Mouse (Mus musculus) adipocyte (in vitro differentiated cells): ENCODE measurements around the gene Bcas3.

Source experiments
- DNase-seq: peaks from one replicate; pipeline ENCODE4 v3.0.0-alpha.2; 2016; ENCODE audit warnings: low spot score

Gene Bcas3

GRCm38 (mm10) chr11:85352539-85353380 lies at the start of gene Bcas3:
Gene Bcas3 (plus strand): TSS chr11:85353167.
- DNase-seq, result peak; percentile 99

GRCm38 (mm10) chr11:85306577-85307260 lies 46.2 kb upstream of the Bcas3 start:
- no peak for DNase-seq

- no peak for DNase-seq
Observed at GRCm38 (mm10) chr11:85308799-85309198, 44.2 kb upstream of the Bcas3 start.

GRCm38 (mm10) chr11:85310407-85310712 lies 42.6 kb upstream of the Bcas3 start:
- DNase-seq, result no peak

- peak; percentile 100 for DNase-seq
Observed at GRCm38 (mm10) chr11:85310713-85311574, 42.0 kb upstream of the Bcas3 start, which contains the start of gene Ppm1d. Gene Ppm1d (plus strand): TSS chr11:85311244.

- peak; percentile 78 for DNase-seq
Observed at GRCm38 (mm10) chr11:85311645-85312490, 41.1 kb upstream of the Bcas3 start.

GRCm38 (mm10) chr11:85312818-85313217 lies 40.1 kb upstream of the Bcas3 start:
- DNase-seq, result peak; percentile 95

GRCm38 (mm10) chr11:85313361-85313760 lies 39.6 kb upstream of the Bcas3 start:
- no peak for DNase-seq

GRCm38 (mm10) chr11:85323567-85324330 lies 29.2 kb upstream of the Bcas3 start:
- no peak for DNase-seq

GRCm38 (mm10) chr11:85328717-85329116 lies 24.2 kb upstream of the Bcas3 start:
- DNase-seq, result no peak

- no peak for DNase-seq
Observed at GRCm38 (mm10) chr11:85329167-85329894, 23.6 kb upstream of the Bcas3 start.

- peak; percentile 56 for DNase-seq
Observed at GRCm38 (mm10) chr11:85334778-85335177, 18.2 kb upstream of the Bcas3 start.

- no peak for DNase-seq
Observed at GRCm38 (mm10) chr11:85339173-85339831, 13.7 kb upstream of the Bcas3 start.

GRCm38 (mm10) chr11:85340070-85340616 lies 12.8 kb upstream of the Bcas3 start:
- no peak for DNase-seq

- DNase-seq, result no peak
Observed at GRCm38 (mm10) chr11:85353819-85354218, 852 bp downstream of the Bcas3 start.

- DNase-seq, result no peak
Observed at GRCm38 (mm10) chr11:85359641-85360040, 6.7 kb downstream of the Bcas3 start.

- no peak for DNase-seq
Observed at GRCm38 (mm10) chr11:85361621-85362020, 8.7 kb downstream of the Bcas3 start.

- DNase-seq, result no peak
Observed at GRCm38 (mm10) chr11:85366168-85366567, 13.2 kb downstream of the Bcas3 start.

GRCm38 (mm10) chr11:85367823-85368222 lies 14.9 kb downstream of the Bcas3 start:
- DNase-seq, result peak; percentile 16
